Mouse (Mus musculus) midbrain, embryonic 13.5 days (tissue): ENCODE data around the gene Mamstr. TPM values are rescaled to one million over a fixed set of nuclear protein-coding genes. Genes with fewer than 3 reads are reported as not detected.
"Not testable (repeated sequence)": the region's sequence is repeated elsewhere in the genome, so short reads cannot be mapped to it uniquely, and the experiment has no call there.

Source experiments
- ATAC-seq: fragments of 200-750 bp; cut with Nextera tagmentation; 2 replicates; pipeline ENCODE4 v1.8.0; 2017; ENCODE audit warnings: mild to moderate bottlenecking, moderate TSS enrichment, moderate library complexity
- H3K27ac ChIP-seq: fragments of 300-500 bp; sonication (generic); 2 replicates; pipeline ENCODE4 v1.5.1; 2015; ENCODE audit warnings: inconsistent platforms, mild to moderate bottlenecking, moderate library complexity
- H3K27me3 ChIP-seq: fragments of 300-500 bp; sonication (generic); 2 replicates; pipeline ENCODE4 v1.6.1; 2015; ENCODE audit warnings: mild to moderate bottlenecking, inconsistent platforms
- H3K36me3 ChIP-seq: fragments of 300-500 bp; sonication (generic); 2 replicates; pipeline ENCODE4 v1.6.1; 2015; ENCODE audit warnings: mild to moderate bottlenecking, inconsistent platforms
- H3K4me1 ChIP-seq: fragments of 300-500 bp; sonication (generic); replicated peaks from 2 replicates; pipeline ENCODE4 v1.6.1; 2015; ENCODE audit warnings: inconsistent platforms
- H3K4me2 ChIP-seq: fragments of 300-500 bp; sonication (generic); replicated peaks from 2 replicates; pipeline ENCODE4 v1.6.1; 2015; ENCODE audit warnings: moderate library complexity, mild to moderate bottlenecking, inconsistent platforms
- H3K4me3 ChIP-seq: fragments of 300-500 bp; sonication (generic); replicated peaks from 2 replicates; pipeline ENCODE4 v1.5.1; 2015; ENCODE audit warnings: mild to moderate bottlenecking, inconsistent platforms
- H3K9ac ChIP-seq: fragments of 300-500 bp; sonication (generic); replicated peaks from 2 replicates; pipeline ENCODE4 v1.6.1; 2015; ENCODE audit warnings: mild to moderate bottlenecking, inconsistent platforms
- H3K9me3 ChIP-seq: fragments of 300-500 bp; sonication (generic); 2 replicates; pipeline ENCODE4 v1.6.1; 2016; ENCODE audit warnings: mild to moderate bottlenecking, inconsistent platforms
- WGBS: fragments of 180-500 bp; shearing (Covaris S2); methylation state at CpG from one replicate; pipeline ENCODE4 v1.1.7; 2015; 5-methylcytosine and 5-hydroxymethylcytosine counted together
- polyA plus RNA-seq: library from polyadenylated mRNA; unstranded; fragments of >200 nt; fragmentation: Nextera tagmentation; extraction: Ambion mirVana; gene quantifications from 2 replicates; pipeline ENCODE4 v1.2.1, GENCODE M21; 2015

Gene Mamstr
- polyA plus RNA-seq, 1 experiment from 2014 or later = 3.1 TPM

- no peaks in the 10 kb centered on the region for H3K9me3 ChIP-seq
- peak overlapping the region; percentile 95 for H3K27ac ChIP-seq
- H3K4me3 ChIP-seq = peak overlapping the region; percentile 51
- H3K4me1 ChIP-seq = peaks cover 37% of the 10 kb centered on the region
- WGBS = 41% methylated on average over 16 of the region's 16 CpGs
- no peak for ATAC-seq
- H3K9ac ChIP-seq = peak overlapping the region; percentile 86
- H3K27me3 ChIP-seq = no peaks in the 10 kb centered on the region
- no peaks in the 10 kb centered on the region for H3K36me3 ChIP-seq
- peak overlapping the region; percentile 81 for H3K4me2 ChIP-seq
These were observed 2.9 kb downstream of the Mamstr start for GRCm38 (mm10) chr7:45642503-45643255.

DNA sequence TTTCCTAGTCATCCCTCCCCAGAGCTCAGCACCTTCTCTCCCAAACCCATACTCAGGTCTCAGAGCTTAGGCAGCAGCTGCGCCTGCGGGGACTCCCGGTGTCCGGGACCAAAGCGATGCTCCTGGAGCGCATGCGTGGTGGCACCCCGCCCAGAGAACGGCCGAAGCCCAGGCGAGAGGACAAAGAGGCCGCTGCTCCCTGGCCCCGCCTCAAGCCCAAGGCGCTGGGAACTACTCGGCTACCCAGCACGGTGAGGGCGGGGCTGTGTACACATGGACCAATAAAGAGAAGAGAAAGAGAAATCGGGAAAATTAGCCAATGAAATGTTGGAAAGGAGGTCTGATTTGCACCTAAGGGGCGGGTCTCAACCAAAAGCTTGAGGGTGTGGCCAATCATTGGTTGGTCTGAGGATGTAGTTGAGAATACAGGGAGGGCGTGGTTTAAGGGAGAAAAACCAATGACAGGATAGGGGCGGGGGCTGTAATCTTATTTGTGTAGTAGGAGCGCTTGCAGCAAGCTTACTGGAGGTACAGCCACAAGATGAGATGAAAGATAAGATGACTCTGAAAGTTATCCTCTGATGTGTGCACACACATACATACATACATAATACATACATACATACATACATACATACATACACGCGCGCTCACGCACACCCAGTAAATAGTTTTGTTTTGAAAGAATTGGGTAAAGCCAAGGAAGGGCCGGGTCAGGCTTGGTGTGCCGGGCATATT, 3.8 kb downstream of the Mamstr start:
- peak; percentile 95 for ATAC-seq
- under 1% methylated on average over 28 of the region's 28 CpGs for WGBS

DNA sequence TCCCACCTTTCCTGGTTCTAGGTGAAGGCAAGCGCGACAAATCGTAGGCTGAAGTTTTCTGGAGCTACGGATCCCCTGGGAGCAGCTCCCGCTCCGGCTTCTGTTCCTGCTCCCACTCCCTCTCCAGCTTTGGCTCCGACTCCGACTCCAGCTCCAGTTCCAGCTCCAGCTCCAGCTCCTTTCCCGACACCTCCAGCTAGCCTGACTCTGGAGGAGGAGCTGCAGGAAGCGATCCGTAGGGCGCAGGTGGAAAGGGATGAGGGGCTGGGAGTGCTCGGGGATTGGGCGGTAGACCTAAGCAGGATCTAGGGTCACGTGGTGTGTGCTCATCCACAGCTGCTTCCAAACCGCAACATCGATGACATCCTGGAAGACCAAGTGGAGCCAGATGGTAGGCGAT, 4.4 kb downstream of the Mamstr start:
- Histone ChIP-seq H3K9ac (peak overlapping the region; percentile 61), H3K27ac (peak overlapping the region; percentile 95), H3K9me3 (no peaks in the 10 kb centered on the region), H3K4me3 (peak overlapping the region; percentile 51), H3K4me1 (peaks cover 31% of the 10 kb centered on the region), H3K27me3 (no peaks in the 10 kb centered on the region), H3K4me2 (peak overlapping the region; percentile 81), H3K36me3 (no peaks in the 10 kb centered on the region)
- 3% methylated on average over 18 of the region's 18 CpGs for WGBS
- ATAC-seq = peak; percentile 15

More for the DNA sequence above, 3.8 kb downstream of the Mamstr start:
- Histone ChIP-seq H3K4me1 (peaks cover 31% of the 10 kb centered on the region), H3K4me2 (peak overlapping the region; percentile 81), H3K36me3 (no peaks in the 10 kb centered on the region), H3K27ac (peak overlapping the region; percentile 95), H3K27me3 (no peaks in the 10 kb centered on the region), H3K9me3 (no peaks in the 10 kb centered on the region), H3K9ac (peak overlapping the region; percentile 86), H3K4me3 (peak overlapping the region; percentile 51)

- H3K4me1 ChIP-seq = peaks cover 29% of the 10 kb centered on the region
- H3K9ac ChIP-seq = peak overlapping the region; percentile 61; the same call in 1 of the 2 replicates
- no peaks in the 10 kb centered on the region for H3K9me3 ChIP-seq
- ATAC-seq = no peak
- 64% methylated on average over 6 of the region's 6 CpGs for WGBS
- peak overlapping the region; percentile 51; the same call in 1 of the 2 replicates for H3K4me3 ChIP-seq
- no peaks in the 10 kb centered on the region for H3K27me3 ChIP-seq
- peak overlapping the region; percentile 95 for H3K27ac ChIP-seq
- no peaks in the 10 kb centered on the region for H3K36me3 ChIP-seq
- peak overlapping the region; percentile 81 for H3K4me2 ChIP-seq
These were observed 5.3 kb downstream of the Mamstr start for GRCm38 (mm10) chr7:45644872-45645590.

DNA sequence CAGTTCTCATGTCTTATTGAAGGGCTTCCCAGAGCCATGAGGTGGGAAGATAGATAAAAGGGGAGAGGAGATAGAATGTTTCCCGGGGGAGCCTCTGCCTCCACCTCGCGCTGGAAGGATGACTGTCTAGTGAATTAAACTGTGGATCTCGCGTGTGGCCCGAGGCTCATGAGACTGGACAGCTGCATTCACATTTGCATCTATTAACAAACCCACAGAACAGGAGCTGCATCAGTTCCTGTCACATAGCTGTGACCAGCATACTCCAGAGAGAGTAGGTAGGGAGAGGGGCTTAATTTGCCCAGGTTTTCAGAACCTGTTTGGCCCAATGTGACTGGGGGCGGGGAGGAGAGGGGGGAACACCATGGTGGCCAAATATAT, 5.8 kb downstream of the Mamstr start:
- WGBS = 59% methylated on average over 7 of the region's 7 CpGs
- Histone ChIP-seq H3K36me3 (no peaks in the 10 kb centered on the region), H3K27ac (no peak overlapping the region), H3K9ac (no peak overlapping the region), H3K4me2 (no peak overlapping the region), H3K27me3 (no peaks in the 10 kb centered on the region), H3K9me3 (no peaks in the 10 kb centered on the region), H3K4me1 (peaks cover 29% of the 10 kb centered on the region), H3K4me3 (no peak overlapping the region)
- no peak for ATAC-seq

GRCm38 (mm10) chr7:45646671-45647070, 6.9 kb downstream of the Mamstr start:
- H3K4me3 ChIP-seq = no peak overlapping the region
- WGBS = 75% methylated on average over 4 of the region's 4 CpGs
- H3K4me1 ChIP-seq = peaks cover 27% of the 10 kb centered on the region
- no peaks in the 10 kb centered on the region for H3K36me3 ChIP-seq
- no peak overlapping the region for H3K9ac ChIP-seq
- no peak overlapping the region for H3K4me2 ChIP-seq
- H3K9me3 ChIP-seq = no peaks in the 10 kb centered on the region
- no peak overlapping the region for H3K27ac ChIP-seq
- no peak for ATAC-seq
- H3K27me3 ChIP-seq = no peaks in the 10 kb centered on the region

GRCm38 (mm10) chr7:45649351-45649750, 9.6 kb downstream of the Mamstr start:
- no peaks in the 10 kb centered on the region for H3K9me3 ChIP-seq
- peaks cover 8% of the 10 kb centered on the region for H3K4me1 ChIP-seq
- no peak for ATAC-seq
- H3K27me3 ChIP-seq = no peaks in the 10 kb centered on the region
- H3K4me3 ChIP-seq = no peak overlapping the region
- 88% methylated on average over 8 of the region's 8 CpGs for WGBS
- no peak overlapping the region for H3K27ac ChIP-seq
- H3K4me2 ChIP-seq = no peak overlapping the region
- H3K9ac ChIP-seq = no peak overlapping the region
- H3K36me3 ChIP-seq = no peaks in the 10 kb centered on the region

DNA sequence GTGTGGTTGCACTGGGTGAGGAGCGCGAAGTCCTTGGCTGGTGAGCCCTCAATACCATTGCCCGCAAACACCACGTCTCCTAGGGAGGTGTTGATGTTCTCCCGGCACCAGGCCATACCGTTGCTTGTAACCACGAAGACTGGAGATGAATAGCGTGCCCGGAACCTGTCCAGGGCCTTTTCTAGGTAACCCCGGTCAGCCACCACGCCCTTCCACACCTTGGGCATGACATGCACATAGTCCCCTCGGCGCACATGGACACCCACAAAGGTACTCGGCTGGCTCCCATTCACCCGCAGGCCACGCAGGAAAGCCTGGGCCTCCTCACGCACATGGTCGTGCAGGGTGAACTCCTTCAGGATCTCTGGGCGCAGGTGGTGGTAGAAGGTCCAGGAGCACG, 10.7 kb downstream of the Mamstr start:
- not testable (repeated sequence) for H3K4me2 ChIP-seq, H3K36me3 ChIP-seq, H3K9me3 ChIP-seq, H3K27me3 ChIP-seq, H3K27ac ChIP-seq, ATAC-seq, H3K4me3 ChIP-seq, H3K4me1 ChIP-seq, H3K9ac ChIP-seq
- WGBS = 93% methylated on average over 20 of the region's 20 CpGs

GRCm38 (mm10) chr7:45654424-45655047, 14.8 kb downstream of the Mamstr start:
- Histone ChIP-seq H3K36me3 (no peaks in the 10 kb centered on the region), H3K4me2 (peak overlapping the region; percentile 19), H3K4me3 (no peak overlapping the region), H3K9ac (no peak overlapping the region), H3K9me3 (0 out of 2 replicates have a peak, but pooled peaks cover 2% of the 10 kb centered on the region), H3K27ac (no peak overlapping the region), H3K4me1 (peaks cover 4% of the 10 kb centered on the region; the same call in 1 of the 2 replicates), H3K27me3 (no peaks in the 10 kb centered on the region)
- ATAC-seq = no peak
- 28% methylated on average over 17 of the region's 17 CpGs for WGBS

- WGBS = 86% methylated on average over 11 of the region's 11 CpGs
- H3K4me2 ChIP-seq = no peak overlapping the region
- no peak overlapping the region for H3K27ac ChIP-seq
- no peak overlapping the region for H3K4me3 ChIP-seq
- H3K36me3 ChIP-seq = no peaks in the 10 kb centered on the region
- no peak for ATAC-seq
- no peak overlapping the region for H3K9ac ChIP-seq
- 0 out of 2 replicates have a peak, but pooled peaks cover 2% of the 10 kb centered on the region for H3K9me3 ChIP-seq
- H3K27me3 ChIP-seq = no peaks in the 10 kb centered on the region
- no peaks in the 10 kb centered on the region for H3K4me1 ChIP-seq
These were observed 21.1 kb downstream of the Mamstr start for GRCm38 (mm10) chr7:45660746-45661478.

DNA sequence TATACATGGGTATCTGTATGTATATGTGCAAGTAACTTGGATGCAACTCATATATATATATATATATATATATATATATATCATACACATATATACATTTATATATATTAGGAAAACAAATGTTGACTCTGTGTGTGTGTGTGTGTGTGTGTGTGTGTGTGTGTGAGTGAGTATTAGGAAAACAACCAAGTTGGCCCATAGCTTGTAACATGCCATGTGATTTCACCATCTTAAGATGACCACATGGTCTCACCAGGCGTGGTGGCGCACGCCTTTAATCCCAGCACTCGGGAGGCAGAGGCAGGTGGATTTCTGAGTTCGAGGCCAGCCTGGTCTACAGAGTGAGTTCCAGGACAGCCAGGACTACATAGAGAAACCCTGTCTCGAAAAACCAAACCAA, 21.9 kb downstream of the Mamstr start:
- H3K27me3 ChIP-seq, H3K9ac ChIP-seq, H3K4me2 ChIP-seq, H3K9me3 ChIP-seq, ATAC-seq, H3K27ac ChIP-seq, H3K4me3 ChIP-seq, H3K4me1 ChIP-seq, H3K36me3 ChIP-seq: not testable (repeated sequence)
- 88% methylated on average over 6 of the region's 6 CpGs for WGBS
